Mouse (Mus musculus): Measurements from ENCODE around the gene Trabd. TPM values are rescaled to one million over a fixed set of nuclear protein-coding genes. Genes with fewer than 3 reads are reported as not detected.
A peak's percentile ranks its signal among the peaks of the same experiment; 100 is the strongest.

The Trabd gene
- polyA plus RNA-seq, 2 experiments, result 8.4 to 13.7 TPM

- no peaks in the 10 kb centered on the region for H3K9me3 ChIP-seq (ENCODE audit: control insufficient read depth, low read length)
- H3K36me3 ChIP-seq (replicated peaks; ENCODE audit: control insufficient read depth, insufficient read depth, low read depth), result peaks cover 4% of the 10 kb centered on the region; the same call in 1 of the 2 replicates
- peak overlapping the region; percentile 79 for H3K4me2 ChIP-seq (ENCODE audit: low read depth)
- H3K27ac ChIP-seq, result peak overlapping the region; percentile 10; the same call in 1 of the 2 replicates
- H3K27me3 ChIP-seq (ENCODE audit: control insufficient read depth, insufficient read depth, low read length), result no peaks in the 10 kb centered on the region
- DNase-seq (ENCODE audit: low read depth in 3 of 3, low spot score in 3 of 3) (no peak), ATAC-seq (ENCODE audit: insufficient read depth) (peak; percentile 70)
- TF ChIP-seq CTCF (IDR thresholded peaks at IDR 0.05; ENCODE audit: low read depth), result no peak
- TF ChIP-seq EP300 (IDR thresholded peaks at IDR 0.05; ENCODE audit: low read depth), result no peak
- H3K4me3 ChIP-seq (ENCODE audit: insufficient read depth in 1 of 2, low read depth in 2 of 2, low read length in 2 of 2), result peak overlapping the region; percentile 75 to 91
- WGBS (ENCODE audit: insufficient replicate concordance), result 2% methylated on average over 68 of the region's 68 CpGs
- peaks cover 5 to 8% of the 10 kb centered on the region in 2 experiments; a peak in 3 of 4 replicates for H3K4me1 ChIP-seq (replicated peaks; ENCODE audit: control insufficient read depth in 2 of 2, insufficient read depth in 2 of 2, low read length in 1 of 2)
- H3K9ac ChIP-seq (replicated peaks), result peak overlapping the region; percentile 89
These were observed 14.5 kb downstream of the Trabd start for GRCm38 (mm10) chr15:89089248-89090051.

DNA sequence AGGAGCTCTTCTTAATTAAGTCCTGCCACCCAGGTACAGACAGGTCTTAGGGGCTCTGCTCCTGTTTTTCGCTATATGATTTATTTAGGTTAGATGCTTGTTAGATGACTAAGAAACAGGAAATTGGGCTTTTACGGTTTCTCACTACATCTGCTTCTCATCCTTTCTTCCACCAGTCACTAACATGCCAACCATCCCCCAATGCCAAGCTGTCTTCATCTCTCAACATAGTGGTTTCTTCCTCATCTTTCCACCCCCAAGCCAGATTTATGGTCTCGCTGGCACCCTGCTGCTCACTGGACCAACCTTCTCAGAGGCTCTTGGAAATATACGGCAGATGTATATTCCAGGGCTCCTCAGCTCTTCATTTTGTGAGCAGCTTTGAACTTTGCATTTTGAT, 15.7 kb downstream of the Trabd start:
- no peak overlapping the region for H3K4me3 ChIP-seq (ENCODE audit: insufficient read depth in 1 of 2, low read depth in 2 of 2, low read length in 2 of 2)
- H3K27ac ChIP-seq, result no peak overlapping the region
- DNase-seq (ENCODE audit: low read depth in 3 of 3, low spot score in 3 of 3), result no peak
- no peak overlapping the region for H3K9ac ChIP-seq (replicated peaks)
- no peaks in the 10 kb centered on the region for H3K27me3 ChIP-seq (ENCODE audit: control insufficient read depth, insufficient read depth, low read length)
- ATAC-seq (ENCODE audit: insufficient read depth), result no peak
- no peak overlapping the region for H3K4me2 ChIP-seq (ENCODE audit: low read depth)
- H3K4me1 ChIP-seq (replicated peaks; ENCODE audit: control insufficient read depth in 2 of 2, insufficient read depth in 2 of 2, low read length in 1 of 2), result peaks cover 5 to 8% of the 10 kb centered on the region in 2 experiments; a peak in 3 of 4 replicates
- no peaks in the 10 kb centered on the region for H3K9me3 ChIP-seq (ENCODE audit: control insufficient read depth, low read length)
- peaks cover 11% of the 10 kb centered on the region for H3K36me3 ChIP-seq (replicated peaks; ENCODE audit: control insufficient read depth, insufficient read depth, low read depth)
- TF ChIP-seq CTCF (IDR thresholded peaks at IDR 0.05; ENCODE audit: low read depth) (no peak), EP300 (IDR thresholded peaks at IDR 0.05; ENCODE audit: low read depth) (no peak)
- WGBS (ENCODE audit: insufficient replicate concordance), result 81% methylated on average over 4 of the region's 4 CpGs

- no peaks in the 10 kb centered on the region for H3K27me3 ChIP-seq (ENCODE audit: control insufficient read depth, insufficient read depth, low read length)
- H3K9me3 ChIP-seq (ENCODE audit: control insufficient read depth, low read length), result no peaks in the 10 kb centered on the region
- TF ChIP-seq CTCF (IDR thresholded peaks at IDR 0.05; ENCODE audit: low read depth), result no peak
- no peak for TF ChIP-seq EP300 (IDR thresholded peaks at IDR 0.05; ENCODE audit: low read depth)
- no peak overlapping the region for H3K27ac ChIP-seq
- no peak overlapping the region for H3K4me2 ChIP-seq (ENCODE audit: low read depth)
- ATAC-seq (ENCODE audit: insufficient read depth) (no peak), DNase-seq (ENCODE audit: low read depth in 3 of 3, low spot score in 3 of 3) (no peak)
- 69% methylated on average over 5 of the region's 5 CpGs for WGBS (ENCODE audit: insufficient replicate concordance)
- no peak overlapping the region for H3K9ac ChIP-seq (replicated peaks)
- peaks cover 5 to 8% of the 10 kb centered on the region in 2 experiments; a peak in 3 of 4 replicates for H3K4me1 ChIP-seq (replicated peaks; ENCODE audit: control insufficient read depth in 2 of 2, insufficient read depth in 2 of 2, low read length in 1 of 2)
- no peak overlapping the region for H3K4me3 ChIP-seq (ENCODE audit: insufficient read depth in 1 of 2, low read depth in 2 of 2, low read length in 2 of 2)
- H3K36me3 ChIP-seq (replicated peaks; ENCODE audit: control insufficient read depth, insufficient read depth, low read depth), result peaks cover 15% of the 10 kb centered on the region
These were observed 17.3 kb downstream of the Trabd start for GRCm38 (mm10) chr15:89092181-89092580.

DNA sequence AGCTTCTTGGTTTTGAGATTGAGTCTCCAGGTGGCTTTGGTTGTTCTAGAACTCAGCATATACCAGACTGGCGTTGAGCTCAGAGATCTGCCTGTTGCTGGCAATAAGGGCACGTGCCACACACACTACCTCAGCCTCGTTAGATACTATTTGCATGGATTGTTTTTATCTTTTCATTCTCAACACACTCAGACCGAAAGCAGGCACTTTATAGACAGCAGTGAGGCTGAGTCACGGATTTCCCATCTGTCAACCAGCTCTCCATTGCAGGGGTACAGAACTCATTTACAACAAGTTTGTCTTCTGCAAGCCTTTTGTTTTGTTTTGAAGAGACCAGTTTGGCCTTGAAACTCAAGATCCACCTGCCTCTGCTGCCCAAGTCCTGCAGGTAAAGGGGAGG, 22.5 kb downstream of the Trabd start:
- Histone ChIP-seq H3K9ac (replicated peaks) (no peak overlapping the region), H3K27me3 (ENCODE audit: control insufficient read depth, insufficient read depth, low read length) (no peaks in the 10 kb centered on the region), H3K4me3 (ENCODE audit: insufficient read depth in 1 of 2, low read depth in 2 of 2, low read length in 2 of 2) (no peak overlapping the region), H3K9me3 (ENCODE audit: control insufficient read depth, low read length) (no peaks in the 10 kb centered on the region), H3K4me2 (ENCODE audit: low read depth) (no peak overlapping the region), H3K36me3 (replicated peaks; ENCODE audit: control insufficient read depth, insufficient read depth, low read depth) (peaks cover 50% of the 10 kb centered on the region), H3K27ac (no peak overlapping the region), H3K4me1 (replicated peaks; ENCODE audit: control insufficient read depth in 2 of 2, insufficient read depth in 2 of 2, low read length in 1 of 2) (no peaks in the 10 kb centered on the region)
- 82% methylated on average over 5 of the region's 5 CpGs for WGBS (ENCODE audit: insufficient replicate concordance)
- ATAC-seq (ENCODE audit: insufficient read depth) (no peak), DNase-seq (ENCODE audit: low read depth in 3 of 3, low spot score in 3 of 3) (no peak)
- no peak for TF ChIP-seq EP300 (IDR thresholded peaks at IDR 0.05; ENCODE audit: low read depth)
- no peak for TF ChIP-seq CTCF (IDR thresholded peaks at IDR 0.05; ENCODE audit: low read depth)

DNA sequence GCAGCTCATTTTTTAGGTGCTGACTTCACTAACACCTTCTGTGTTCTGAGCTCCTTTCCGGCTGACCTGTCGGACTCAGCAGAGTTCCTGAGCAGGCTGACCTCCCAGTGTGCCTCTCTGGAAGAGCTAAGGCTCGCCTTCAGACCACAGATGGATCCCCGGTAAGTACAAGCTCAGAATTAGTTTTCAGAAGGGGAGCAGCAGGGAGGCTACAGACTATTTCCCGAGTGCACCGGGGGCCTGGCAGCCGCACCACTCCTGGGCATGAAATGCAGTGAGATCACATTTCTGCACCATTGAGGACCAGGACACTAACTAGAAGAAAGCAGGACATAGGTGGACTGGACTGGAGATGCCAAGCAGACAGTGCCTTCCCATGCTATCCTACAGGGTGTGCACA, 23.7 kb downstream of the Trabd start:
- H3K4me1 ChIP-seq (replicated peaks; ENCODE audit: control insufficient read depth in 2 of 2, insufficient read depth in 2 of 2, low read length in 1 of 2), result no peaks in the 10 kb centered on the region
- H3K4me2 ChIP-seq (ENCODE audit: low read depth), result no peak overlapping the region
- ATAC-seq (ENCODE audit: insufficient read depth) (no peak), DNase-seq (ENCODE audit: low read depth in 3 of 3, low spot score in 3 of 3) (no peak)
- H3K9me3 ChIP-seq (ENCODE audit: control insufficient read depth, low read length), result no peaks in the 10 kb centered on the region
- no peak overlapping the region for H3K4me3 ChIP-seq (ENCODE audit: insufficient read depth in 1 of 2, low read depth in 2 of 2, low read length in 2 of 2)
- H3K9ac ChIP-seq (replicated peaks), result no peak overlapping the region
- H3K27ac ChIP-seq, result no peak overlapping the region
- no peaks in the 10 kb centered on the region for H3K27me3 ChIP-seq (ENCODE audit: control insufficient read depth, insufficient read depth, low read length)
- TF ChIP-seq CTCF (IDR thresholded peaks at IDR 0.05; ENCODE audit: low read depth), result no peak
- no peak for TF ChIP-seq EP300 (IDR thresholded peaks at IDR 0.05; ENCODE audit: low read depth)
- H3K36me3 ChIP-seq (replicated peaks; ENCODE audit: control insufficient read depth, insufficient read depth, low read depth), result peaks cover 56% of the 10 kb centered on the region
- WGBS (ENCODE audit: insufficient replicate concordance), result 83% methylated on average over 7 of the region's 7 CpGs

All from liver, embryonic 14.5 days (tissue).